Mouse (Mus musculus) kidney, postnatal 0 days (tissue): ENCODE data around the gene Gm1979. TPM values are rescaled to one million over a fixed set of nuclear protein-coding genes. Genes with fewer than 3 reads are reported as not detected.
"Not testable (repeated sequence)": the region's sequence is repeated elsewhere in the genome, so short reads cannot be mapped to it uniquely, and the experiment has no call there.

Experiments
- ATAC-seq: fragments of 200-750 bp; cut with Nextera tagmentation; replicated peaks from 2 replicates; pipeline ENCODE4 v1.8.0; 2017; ENCODE audit warnings: low read depth, moderate number of reproducible peaks, moderate TSS enrichment, moderate library complexity; ENCODE audit not compliant: low FRiP score
- DNase-seq: peaks from one replicate; pipeline ENCODE4 v3.0.0-alpha.2; 2016; ENCODE audit warnings: low spot score
- H3K27ac ChIP-seq: fragments of 300-500 bp; sonication (generic); 2 replicates; pipeline ENCODE4 v1.5.1; 2014; ENCODE audit warnings: mild to moderate bottlenecking
- H3K27me3 ChIP-seq: fragments of 300-500 bp; sonication (generic); 2 replicates; pipeline ENCODE4 v1.6.1; 2014; ENCODE audit warnings: low read length, mixed read lengths; ENCODE audit not compliant: insufficient read depth
- H3K36me3 ChIP-seq: fragments of 300-500 bp; sonication (generic); 2 replicates; pipeline ENCODE4 v1.6.1; 2014; ENCODE audit warnings: low read length, mixed read lengths; ENCODE audit not compliant: insufficient read depth
- H3K4me1 ChIP-seq: fragments of 300-500 bp; sonication (generic); replicated peaks from 2 replicates; pipeline ENCODE4 v1.6.1; 2014; ENCODE audit warnings: antibody characterized with exemption, low read length, mixed read lengths; ENCODE audit not compliant: insufficient read depth
- H3K4me2 ChIP-seq: fragments of 300-500 bp; sonication (generic); 2 replicates; pipeline ENCODE4 v1.6.1; 2014; ENCODE audit warnings: mild to moderate bottlenecking, low read length, moderate library complexity, mixed read lengths
- H3K4me3 ChIP-seq: fragments of 300-500 bp; sonication (generic); replicated peaks from 2 replicates; pipeline ENCODE4 v1.5.1; 2014; ENCODE audit warnings: low read depth, low read length
- H3K9ac ChIP-seq: fragments of 300-500 bp; sonication (generic); 2 replicates; pipeline ENCODE4 v1.6.1; 2014; ENCODE audit warnings: low read depth, low read length
- H3K9me3 ChIP-seq: fragments of 300-500 bp; sonication (generic); replicated peaks from 2 replicates; pipeline ENCODE4 v1.6.1; 2016; ENCODE audit warnings: low read length, inconsistent platforms, mixed read lengths
- WGBS: fragments of 180-500 bp; shearing (Covaris S2); extraction: QIAGEN DNeasy Blood & Tissue Kit; methylation state at CpG from one replicate; pipeline ENCODE4 v1.1.7; 2014; 5-methylcytosine and 5-hydroxymethylcytosine counted together
- polyA plus RNA-seq: library from polyadenylated mRNA; unstranded; fragments of >200 nt; fragmentation: Nextera tagmentation; extraction: Ambion mirVana; gene quantifications from 2 replicates; pipeline ENCODE4 v1.2.1, GENCODE M21; 2015

Gm1979 gene
- polyA plus RNA-seq, 1 experiment from 2014 or later = 0.05 TPM

- H3K36me3 ChIP-seq, H3K4me2 ChIP-seq, H3K4me3 ChIP-seq, H3K9me3 ChIP-seq, H3K27ac ChIP-seq, DNase-seq, H3K27me3 ChIP-seq, ATAC-seq, H3K9ac ChIP-seq, H3K4me1 ChIP-seq: not testable (repeated sequence)
- 80% methylated on average over 2 of the region's 2 CpGs for WGBS
These were observed 50.3 kb downstream of the Gm1979 start, which contains the start of gene Gm21671 for GRCm38 (mm10) chr5:25954317-25954716. Gene Gm21671, minus strand, starts transcription at chr5:25954417.

Other genes starting within 250 kb of the Gm1979 start
- 5.1 and 5.8 TPM in 2 replicates for gene Actr3b, start 244.8 kb downstream of the Gm1979 start, polyA plus RNA-seq
- gene Gm21663, start 62.4 kb downstream of the Gm1979 start, polyA plus RNA-seq = not detected in 2 replicates
- not detected in 2 replicates for gene Gm21671, start 50.4 kb downstream of the Gm1979 start, polyA plus RNA-seq
- not detected in 2 replicates for gene Gm21680, start 32.1 kb downstream of the Gm1979 start, polyA plus RNA-seq
- not detected in 2 replicates for gene Gm21698, start 16.1 kb downstream of the Gm1979 start, polyA plus RNA-seq
- not detected in 2 replicates for gene Gm5862, start 18.1 kb upstream of the Gm1979 start, polyA plus RNA-seq
- not detected in 2 replicates for gene Speer4a, start 34.8 kb upstream of the Gm1979 start, polyA plus RNA-seq
- not detected in 2 replicates for gene Gm7347, start 53.8 kb upstream of the Gm1979 start, polyA plus RNA-seq
- gene Gm10471, start 84.5 kb upstream of the Gm1979 start, polyA plus RNA-seq = not detected in 2 replicates
- not detected in 2 replicates for gene 5031410I06Rik, start 100.6 kb upstream of the Gm1979 start, polyA plus RNA-seq
- not detected in 2 replicates for gene Gm10220, start 116.6 kb upstream of the Gm1979 start, polyA plus RNA-seq